Mouse (Mus musculus): ENCODE data around the gene Creg1.
A peak's percentile ranks its signal among the peaks of the same experiment; 100 is the strongest.

Creg1 gene

DNA sequence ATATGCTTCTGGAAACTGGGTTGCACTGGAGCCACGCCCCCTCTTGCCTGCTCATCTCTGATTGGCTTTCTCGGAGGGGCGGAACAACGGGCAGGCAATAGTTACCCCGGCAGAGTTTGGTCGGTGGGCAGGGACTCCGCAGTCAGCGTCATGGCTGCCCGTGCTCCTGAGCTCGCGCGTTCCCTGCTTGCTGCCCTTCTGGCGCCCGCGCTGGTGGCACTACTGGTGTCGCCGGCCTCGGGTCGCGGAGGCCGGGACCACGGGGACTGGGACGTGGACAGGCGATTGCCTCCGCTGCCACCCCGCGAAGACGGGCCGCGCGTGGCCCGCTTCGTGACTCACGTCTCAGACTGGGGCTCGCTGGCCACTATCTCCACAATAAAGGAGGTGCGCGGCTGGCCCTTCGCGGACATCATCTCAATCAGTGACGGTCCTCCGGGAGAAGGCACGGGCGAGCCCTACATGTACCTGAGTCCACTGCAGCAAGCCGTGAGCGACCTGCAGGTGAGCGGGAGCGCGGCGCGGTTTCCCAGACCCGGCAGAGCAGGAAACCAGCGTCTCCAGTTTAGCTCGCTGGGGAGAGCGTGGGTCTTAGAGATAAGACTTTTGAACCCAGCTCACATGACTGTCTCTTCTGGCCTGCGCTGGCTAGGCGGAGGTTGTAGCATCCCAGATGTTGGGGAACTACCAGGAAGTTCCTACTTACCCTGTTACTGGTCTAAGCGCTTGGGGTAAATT, at the start of gene Creg1:
TSS of gene Creg1 (plus strand) at position 112 of the 738 bp plus-strand sequence.
- DNase-seq (ENCODE audit: low spot score): peak; percentile 94

DNA sequence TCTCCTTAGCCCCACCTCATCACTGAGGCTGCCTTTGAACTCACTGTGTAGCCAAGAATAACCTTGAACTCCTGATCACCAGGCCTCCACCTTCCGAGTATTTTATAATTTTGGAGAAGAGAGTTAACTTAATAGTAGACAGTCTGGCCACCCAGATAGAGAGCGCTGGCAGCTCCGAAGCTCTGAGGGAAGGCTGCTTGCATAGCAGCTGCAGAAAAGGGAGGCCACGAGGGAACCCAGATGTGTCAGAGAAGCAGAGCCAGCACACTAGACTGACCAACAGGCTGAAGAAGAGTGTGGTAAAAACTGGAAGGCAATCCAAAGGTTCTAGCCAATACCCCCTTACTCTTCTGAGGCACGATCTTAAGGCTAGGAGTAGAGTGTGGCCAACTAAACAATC, 49.7 kb upstream of the Creg1 start:
- no peak for DNase-seq (ENCODE audit: low spot score)

DNA sequence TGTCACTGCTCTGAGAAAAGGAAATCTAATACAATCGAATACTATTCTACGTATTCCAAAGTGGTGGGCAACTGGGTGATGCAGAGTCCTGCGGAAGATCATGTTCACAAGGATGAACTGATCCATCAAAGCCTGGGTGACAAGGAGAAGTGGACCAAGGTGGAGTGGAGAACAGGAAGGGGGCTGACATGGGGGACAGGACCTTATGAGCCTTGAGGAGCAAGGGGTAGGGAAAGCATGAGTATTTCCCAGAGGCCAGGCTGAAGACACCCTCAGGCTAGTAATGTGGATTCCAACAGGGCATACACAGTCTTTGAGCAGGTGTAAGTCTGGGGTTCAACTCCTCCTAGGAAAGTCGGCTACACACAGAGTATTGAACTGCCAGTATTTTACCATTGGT, 47.1 kb upstream of the Creg1 start:
- DNase-seq (ENCODE audit: low spot score): no peak

DNA sequence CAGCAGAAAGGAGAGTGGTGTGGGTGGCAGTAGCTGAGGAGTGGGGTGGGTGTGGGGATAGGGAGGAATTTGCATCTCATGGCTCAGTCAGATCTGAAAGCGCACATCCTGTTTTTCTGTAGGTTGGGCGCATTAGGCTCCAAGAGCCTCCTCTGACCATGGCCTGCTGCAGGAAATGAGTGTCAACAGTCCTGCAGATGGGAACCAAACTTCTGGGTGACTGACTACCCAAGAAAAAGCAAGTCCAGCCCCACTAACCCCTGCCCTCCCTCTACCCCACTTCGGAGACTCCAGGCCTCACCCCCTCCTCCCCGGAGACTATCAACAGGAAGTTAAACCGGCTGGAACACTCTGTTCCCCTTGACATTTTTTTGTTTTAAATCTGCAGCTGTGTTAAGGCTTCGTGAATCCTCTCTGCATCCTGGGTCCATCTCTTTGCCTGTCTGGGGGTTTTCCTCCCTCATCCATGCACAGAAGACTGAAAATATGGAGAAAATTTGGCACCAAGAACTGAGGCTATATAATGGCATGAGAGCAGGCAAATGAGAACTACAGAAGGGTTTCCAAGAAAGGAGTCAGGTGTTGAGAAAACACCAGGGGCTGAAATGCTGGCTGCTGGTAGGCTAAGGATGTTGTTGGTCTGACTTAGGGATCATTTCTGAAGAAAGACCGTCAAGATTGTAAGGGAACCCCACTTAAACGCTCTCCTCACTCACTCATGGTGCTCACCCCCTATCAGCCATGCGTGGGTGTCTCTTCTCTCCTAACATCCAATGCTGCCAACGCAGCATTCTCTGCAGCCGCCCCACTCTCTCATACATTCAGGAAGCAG, 45.6 kb upstream of the Creg1 start:
- peak; percentile 49 for DNase-seq (ENCODE audit: low spot score)

DNA sequence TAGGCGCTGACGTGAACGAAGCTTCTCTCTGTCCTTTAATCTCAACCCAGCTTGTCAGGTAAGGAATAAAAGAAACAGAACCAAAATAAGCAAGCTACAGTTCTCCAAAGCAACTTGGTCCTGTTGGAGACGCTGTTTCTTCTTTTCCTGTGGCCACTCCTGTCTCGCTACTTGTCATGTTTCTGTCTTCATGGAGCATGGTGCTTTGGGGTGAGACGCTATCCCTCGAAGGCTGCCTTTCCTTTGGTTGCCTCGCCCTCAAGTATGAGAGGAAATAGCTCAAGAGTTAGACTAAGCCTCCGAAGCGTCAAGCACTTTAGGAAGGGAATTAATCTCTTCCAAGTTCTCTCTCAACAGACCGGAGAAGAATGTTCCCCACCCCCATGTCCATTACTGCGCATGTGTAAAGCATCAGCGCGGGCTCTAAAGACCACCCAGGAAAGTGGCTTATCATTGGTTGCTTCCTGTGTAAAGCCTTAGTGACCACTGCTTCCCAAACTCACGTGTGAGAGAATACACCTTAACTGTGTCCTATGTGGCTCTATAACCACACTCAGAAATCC, 44.9 kb upstream of the Creg1 start:
- no peak for DNase-seq (ENCODE audit: low spot score)

DNA sequence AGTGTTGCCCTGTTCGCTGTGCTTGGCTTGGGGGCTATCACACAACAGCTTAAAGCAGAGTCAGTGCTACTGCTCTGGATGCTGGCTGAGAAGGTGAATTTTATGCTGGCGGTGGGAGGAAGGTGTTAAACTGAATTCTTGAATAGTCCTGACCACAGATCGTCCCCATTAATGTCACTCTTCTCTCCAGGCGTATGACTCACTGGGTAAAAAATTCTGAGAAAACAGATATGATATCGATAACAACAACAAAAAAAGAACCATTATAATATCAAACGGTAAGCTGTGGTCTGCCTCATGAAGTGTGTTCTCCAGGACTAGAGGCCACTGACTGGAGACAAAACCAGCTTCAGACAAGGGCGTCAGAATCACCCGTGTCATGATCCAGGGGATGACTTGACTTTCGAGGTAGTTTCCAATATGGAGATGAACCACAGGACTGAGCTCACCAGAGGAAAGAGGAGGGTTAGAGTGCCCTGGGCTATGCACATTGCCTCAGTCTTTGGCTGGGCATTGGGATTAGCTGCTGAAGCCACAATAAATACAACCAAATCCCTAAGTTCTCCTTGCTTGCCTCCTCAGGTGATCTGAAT, 40.9 kb upstream of the Creg1 start:
- DNase-seq (ENCODE audit: low spot score): no peak

DNA sequence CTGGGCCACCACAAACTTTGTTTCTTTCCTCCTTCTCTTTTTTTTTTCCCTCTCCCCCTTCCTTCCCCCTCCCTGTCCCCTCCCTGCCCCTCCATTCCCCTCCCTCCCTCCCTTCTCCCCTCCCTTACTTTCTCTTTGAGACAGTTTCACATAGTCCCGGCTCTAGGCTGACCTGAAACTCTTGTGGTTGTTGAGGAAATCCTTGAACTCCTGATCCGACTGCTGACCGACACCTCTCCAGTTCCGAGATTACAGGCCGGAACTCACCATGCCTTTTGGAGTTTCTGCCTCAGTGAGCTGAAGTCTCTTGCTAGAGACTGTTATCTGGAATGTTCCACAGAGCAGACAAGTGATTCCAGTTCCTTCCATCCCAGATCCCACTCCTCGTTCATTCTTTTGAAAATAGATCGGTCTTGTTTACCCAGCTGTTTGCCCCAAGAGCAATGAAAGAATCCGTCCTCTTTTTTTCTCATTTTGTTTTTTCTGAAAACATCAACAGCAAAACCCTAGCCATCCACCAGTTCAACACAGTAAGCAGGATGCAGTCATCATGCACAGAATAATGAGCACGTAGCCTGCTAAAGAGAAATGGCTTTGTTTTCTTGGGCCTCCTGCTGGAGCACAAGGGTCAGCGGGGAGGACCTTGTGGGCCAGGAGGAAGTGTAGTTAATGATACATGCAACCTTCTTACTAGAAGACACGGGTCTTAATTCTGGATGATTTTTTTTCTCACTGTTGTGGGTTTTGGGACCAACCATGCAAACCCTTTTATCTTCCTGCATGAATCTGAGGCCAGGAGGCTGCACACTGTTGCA, 39.1 kb upstream of the Creg1 start:
- DNase-seq (ENCODE audit: low spot score): no peak

DNA sequence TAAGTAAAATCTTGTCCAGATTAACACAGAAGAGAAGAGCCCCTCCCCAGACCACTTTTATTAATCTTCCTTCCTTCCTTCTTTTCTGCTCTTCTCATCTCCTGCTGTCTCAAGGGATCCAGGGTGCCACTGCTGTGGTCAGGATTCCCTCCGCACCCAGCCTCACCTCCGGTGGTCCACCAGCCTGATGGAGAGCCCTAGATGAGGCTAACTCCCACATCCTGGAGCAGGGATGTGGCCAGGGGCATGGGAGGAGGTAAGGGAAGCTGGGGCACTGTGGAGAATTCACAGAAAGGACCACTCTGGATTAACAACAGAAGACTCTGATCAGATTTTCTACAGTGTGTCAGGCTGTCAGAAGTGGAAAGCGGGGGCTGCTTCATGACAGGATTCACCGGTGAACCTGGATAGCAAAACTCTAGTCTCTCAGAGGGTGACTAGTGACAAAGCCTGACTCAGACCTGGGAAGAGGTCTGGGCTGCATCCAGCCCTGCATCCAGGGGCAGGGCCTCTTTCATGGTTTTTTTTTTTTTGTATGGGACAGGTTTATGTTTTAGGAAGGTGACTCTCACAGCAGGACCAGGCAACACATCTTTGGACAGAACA, 38.4 kb upstream of the Creg1 start:
- no peak for DNase-seq (ENCODE audit: low spot score)

DNA sequence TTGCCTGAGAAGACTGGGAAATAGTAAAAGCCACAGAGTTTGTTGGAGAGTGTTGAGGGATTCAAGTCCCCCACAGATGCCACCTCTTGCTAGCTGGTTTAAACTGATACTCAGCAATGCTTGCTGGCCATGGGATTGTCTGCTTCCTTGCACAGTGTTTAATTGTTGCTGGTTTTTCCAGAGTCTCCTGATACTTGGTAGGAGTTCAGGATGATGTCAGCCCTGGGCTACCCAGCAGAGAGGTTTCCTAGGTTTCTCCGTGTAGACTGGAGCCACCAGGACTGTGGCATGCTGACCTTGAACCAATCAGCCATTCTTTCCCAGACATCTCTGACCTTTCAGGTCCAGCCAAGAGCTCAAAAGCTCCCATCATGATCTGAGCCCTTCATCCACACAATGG, 36.6 kb upstream of the Creg1 start:
- no peak for DNase-seq (ENCODE audit: low spot score)

DNA sequence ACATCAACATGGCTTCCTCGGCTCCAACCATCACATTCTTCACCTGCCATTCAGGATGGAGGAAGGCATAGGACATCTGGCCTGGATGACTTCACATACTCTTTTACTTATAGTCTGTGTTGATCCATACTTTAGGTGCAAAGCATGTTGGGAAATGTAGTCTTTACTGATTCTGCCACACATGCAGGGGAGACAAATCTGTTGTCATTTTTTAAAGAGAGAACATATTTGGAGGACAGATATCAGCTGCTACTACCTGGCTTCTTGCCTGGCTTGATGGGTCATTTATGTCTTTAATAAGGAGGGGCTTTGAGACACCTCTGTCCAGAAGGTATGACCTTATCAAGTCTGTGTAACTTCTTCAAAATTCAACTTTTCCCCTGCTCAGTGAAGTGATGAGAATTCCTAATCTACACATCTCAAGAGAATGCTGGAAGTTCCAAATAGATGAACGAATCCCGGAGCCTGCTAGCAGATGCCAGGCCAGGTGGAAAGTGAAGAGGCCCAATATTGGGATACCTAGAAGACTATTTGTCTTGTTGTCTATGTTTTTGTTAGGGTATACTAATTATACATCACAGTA, 35.4 kb upstream of the Creg1 start:
- DNase-seq (ENCODE audit: low spot score): no peak

DNA sequence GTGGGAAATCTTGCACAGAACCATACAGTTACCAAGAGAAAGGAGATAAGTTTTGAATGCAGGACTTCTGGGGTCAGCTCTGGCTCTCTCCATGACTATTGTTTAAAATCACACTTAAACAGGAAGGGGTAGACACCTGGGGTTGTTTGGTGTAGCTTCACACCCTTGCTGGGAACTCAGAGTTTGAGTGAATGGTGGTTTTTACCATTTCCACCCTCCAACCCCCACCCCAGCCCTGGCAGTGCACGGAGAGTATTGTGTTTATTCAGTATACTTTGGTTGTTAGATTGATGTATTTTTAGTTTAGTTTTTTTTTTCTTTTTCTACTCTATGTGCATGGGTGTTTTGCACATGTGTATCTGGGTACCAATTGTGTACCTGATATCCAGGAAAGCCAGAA, 33.4 kb upstream of the Creg1 start:
- no peak for DNase-seq (ENCODE audit: low spot score)

DNA sequence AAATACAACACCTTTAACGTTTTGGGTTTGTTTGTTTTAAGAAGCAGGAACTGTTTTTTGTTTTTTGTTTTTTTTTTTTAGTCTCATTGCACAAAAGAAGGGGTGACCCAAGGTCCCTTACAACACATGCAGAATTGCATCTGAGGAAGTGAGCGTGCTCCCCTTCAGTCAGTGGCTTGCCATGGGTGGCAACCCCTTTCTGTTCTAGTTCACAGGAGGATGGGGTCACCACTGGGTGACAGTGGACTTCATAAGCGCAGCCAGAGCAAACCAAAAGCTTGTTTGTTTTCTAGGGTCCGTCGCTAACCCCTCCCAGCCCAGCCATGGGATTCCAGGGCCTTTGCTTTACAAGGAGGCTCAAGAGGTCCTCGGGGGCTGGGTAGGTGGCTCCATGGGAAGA, 32.0 kb upstream of the Creg1 start:
- DNase-seq (ENCODE audit: low spot score): no peak

DNA sequence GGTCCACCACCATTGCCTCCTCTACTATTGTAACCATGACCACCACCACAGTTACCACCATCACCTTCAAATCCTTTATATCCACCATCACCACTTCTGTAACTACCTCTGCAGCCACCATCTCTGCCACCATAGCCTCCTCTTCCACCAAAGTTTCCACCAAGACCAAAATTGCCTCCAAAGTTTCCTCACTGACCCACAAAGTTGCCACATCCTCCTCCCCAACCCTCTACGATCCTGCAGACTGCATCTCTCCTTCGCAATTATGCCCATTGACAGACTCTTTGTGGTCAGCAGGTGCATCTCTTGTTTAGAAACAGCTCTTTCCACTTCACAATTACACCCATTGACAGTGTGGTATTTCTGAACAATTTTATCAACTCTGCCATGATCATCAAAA, 28.7 kb upstream of the Creg1 start:
- no peak for DNase-seq (ENCODE audit: low spot score)

DNA sequence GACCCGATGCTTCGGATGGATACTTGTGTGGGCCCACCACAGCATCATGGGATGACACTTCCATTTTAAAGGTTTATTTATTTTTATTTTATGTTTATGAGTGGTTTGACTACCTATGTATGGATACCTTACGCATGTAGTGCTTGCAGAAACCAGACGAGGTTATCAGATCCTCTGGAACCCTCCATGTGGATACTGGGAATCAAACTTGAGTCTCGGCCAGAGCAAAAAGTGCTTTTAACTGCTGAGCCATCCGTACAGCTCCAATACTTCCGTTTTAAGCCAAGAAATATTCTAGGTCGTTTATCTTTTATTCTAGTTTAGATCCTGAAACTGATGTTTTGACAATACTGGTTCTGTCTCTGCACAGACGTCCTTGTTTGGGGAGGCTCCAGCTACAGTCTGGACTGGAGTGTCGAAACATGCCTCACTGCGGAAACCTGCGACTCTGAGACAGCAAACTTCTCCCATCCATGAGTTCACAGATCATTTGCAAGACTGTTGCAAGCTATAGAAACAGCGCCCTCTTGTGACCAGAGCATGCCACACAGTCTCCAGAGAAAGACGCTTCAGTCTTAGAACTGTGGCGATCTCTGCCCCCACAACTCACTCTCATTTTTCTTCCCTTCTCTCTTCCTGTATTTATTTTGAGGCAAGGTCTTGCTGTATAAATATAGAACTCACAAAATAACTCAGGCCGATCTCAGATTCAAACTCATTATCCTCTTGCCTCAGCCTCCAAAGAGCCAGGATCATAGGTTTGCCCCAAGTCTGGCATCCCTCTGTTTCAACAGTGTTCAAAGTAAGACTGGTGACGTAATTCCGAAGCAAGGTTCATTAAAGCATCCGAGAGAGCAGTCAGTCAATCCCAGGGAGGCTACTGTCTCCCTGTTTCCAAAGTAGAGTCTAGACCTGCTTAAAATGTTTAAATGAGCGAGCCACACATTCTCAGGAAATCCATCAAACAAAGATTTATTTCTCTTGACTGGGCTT, 27.4 kb upstream of the Creg1 start:
- DNase-seq (ENCODE audit: low spot score): peak; percentile 91

DNA sequence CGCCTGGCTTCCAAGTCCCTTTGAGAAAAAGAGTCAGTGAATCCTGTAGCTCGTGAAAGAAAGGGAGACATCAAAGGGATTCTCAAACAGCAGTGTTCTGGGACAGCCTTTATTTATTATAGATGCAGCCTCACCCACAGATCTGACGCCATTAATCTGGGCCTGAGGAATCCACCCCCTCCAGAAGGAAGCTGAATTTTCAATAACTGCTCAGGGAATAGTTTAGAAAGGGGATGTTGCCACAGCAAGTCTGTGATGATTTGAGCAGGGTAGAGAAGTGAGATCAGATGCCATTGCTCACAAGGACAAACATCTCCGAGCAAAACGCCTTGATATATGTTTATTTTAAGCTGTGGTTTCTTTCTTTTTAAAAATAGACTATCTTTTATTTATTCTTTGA, 26.1 kb upstream of the Creg1 start:
- DNase-seq (ENCODE audit: low spot score): no peak

DNA sequence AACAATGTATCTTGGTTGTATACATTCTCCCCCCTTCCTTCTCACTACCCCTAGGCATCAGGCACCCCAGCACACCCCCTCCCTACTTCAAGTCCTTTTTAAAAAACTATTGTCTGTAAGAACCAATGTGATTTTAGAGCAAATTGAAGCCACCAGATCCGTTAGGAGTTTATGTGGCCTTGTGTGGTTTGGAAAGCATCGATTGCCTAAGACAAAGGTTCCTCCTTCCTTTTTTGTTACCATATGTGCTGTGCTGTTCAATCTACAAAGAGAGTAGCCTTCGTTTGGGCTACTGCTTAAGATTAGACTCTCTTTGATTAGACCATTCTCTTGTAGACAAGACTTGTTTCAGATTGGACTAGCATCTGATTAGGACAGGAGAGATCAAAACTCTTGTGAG, 25.7 kb upstream of the Creg1 start:
- no peak for DNase-seq (ENCODE audit: low spot score)

DNA sequence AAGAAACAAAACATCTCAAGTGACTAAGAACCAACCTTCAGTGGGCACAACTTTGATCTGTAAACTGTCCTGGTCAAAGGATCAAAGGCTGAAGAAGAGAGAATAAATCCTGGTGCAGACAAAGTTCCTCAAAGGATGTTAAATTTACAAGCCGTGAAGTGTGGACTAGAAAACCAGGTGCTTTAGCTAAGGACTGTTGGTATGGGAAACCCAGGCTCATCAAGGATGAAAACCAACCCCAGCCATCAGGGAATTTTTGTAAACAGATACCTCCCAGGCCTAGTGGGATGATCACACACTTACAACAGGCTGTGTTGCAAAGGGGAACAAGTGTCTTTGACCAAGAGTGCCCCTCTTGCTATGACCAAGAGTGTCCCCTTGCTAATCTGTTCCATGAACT, 24.6 kb upstream of the Creg1 start:
- DNase-seq (ENCODE audit: low spot score): no peak

DNA sequence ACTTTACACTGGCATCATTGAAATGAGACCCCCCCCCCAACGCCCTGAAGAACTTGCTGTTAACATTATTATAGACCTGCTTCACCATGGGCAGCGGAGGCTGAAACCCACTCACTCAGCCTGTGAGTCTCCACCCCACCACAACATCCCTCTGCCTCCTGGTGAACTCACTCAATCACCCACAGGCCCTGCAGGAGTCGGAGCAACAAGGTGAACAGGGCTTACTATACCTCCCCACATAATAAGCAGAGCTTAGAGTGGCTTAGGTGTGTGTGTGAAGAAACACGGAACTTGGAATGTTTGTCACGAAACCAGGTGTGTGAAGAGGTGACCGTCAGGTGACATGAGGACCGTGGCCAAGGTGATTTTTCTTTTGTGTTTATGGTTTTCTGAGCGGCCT, 21.6 kb upstream of the Creg1 start:
- no peak for DNase-seq (ENCODE audit: low spot score)

DNA sequence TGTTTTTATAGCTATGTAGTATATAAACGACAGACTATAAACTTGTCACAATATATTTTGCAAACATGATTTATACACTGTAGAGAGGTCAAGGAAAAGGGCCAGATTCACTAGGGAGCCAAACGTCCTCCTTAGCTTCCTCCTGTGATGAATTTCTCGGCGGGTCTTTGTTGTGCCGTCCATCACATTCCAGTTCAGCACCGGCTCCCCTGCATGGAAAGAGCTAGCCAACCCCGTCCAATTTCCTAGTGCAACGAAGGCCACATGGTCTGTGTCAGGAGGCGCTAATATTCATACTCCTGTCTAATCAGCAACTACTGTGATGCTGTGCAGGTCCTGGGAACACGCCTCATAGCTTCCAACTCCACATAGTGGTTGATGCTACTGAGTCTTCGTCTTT, 15.5 kb upstream of the Creg1 start:
- DNase-seq (ENCODE audit: low spot score): no peak

DNA sequence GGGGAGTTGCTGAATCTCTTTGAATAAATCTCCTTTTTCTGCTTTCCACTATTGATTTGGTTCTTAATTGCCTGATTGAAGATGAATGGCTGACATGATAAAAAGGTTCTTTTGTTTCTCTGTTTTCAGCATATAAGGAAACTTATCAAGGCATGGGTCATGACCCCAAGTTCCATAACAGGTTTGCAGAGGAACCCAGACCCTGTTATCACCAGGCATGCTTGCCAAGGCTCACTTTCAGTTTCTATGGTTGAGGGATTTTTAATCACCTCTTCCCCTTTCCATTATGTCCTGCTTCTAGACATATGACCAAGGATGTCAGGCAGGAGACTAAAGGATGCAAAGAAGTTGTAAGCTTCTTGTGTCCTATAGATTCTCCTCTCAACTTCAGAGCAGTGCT, 12.4 kb upstream of the Creg1 start:
- no peak for DNase-seq (ENCODE audit: low spot score)

Measured in urinary bladder, postnatal 14 days (tissue).